Mouse (Mus musculus): ENCODE measurements at regions not wholly inside any gene's neighbourhood (a gene's known extent, or its start where the extent isn't known, plus 50 kb on each side); places are given as distances from the start of the nearest gene placed in this dataset.

GRCm38 (mm10) chr10:96188168-96188567, 51.8 kb downstream of the Gm5426 start:
- TF ChIP-seq CTCF (IDR thresholded peaks at IDR 0.05; ENCODE audit: extremely low read depth, insufficient read depth, insufficient read length, insufficient replicate concordance) (no peak), POLR2A (IDR thresholded peaks at IDR 0.05; ENCODE audit: low read depth, low read length) (no peak)

All from spleen, adult 2 months (tissue).